Mouse (Mus musculus): ENCODE measurements around the gene Syce1.

Gene Syce1

DNA sequence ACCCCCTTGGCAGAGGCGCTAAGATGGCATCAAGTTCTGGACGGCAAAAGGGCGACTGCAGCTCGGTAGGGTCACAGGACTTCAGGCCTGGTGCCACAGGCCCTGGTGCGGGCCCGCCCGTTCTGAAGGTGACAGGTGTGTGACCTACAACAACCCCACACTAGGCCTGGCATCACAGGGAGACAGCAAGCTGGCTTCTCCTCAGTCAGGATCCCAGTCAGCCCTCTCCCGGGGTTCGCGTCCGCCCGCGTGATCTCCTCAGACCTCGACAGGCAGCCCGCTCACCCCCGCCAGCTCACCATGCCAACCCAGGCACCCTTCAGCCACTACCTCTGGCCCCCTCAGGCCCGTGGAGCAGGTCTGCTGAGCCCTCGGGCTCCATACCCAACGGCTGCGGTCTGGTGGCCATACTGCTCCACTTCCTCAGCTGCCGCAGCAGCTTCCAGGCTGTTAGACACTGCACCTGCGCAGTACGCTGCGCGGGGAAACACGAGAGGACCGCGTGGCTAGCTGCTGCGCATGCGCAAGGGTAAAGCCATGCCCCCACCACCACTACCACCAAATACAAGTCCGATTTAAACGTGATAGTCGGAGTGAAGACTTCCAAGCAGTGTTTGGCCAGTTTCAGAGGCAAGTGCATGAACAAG lies at the start of gene Syce1:
TSS of gene Syce1 (minus strand) at position 447 of the 647 bp plus-strand sequence.
- no peak for DNase-seq

DNA sequence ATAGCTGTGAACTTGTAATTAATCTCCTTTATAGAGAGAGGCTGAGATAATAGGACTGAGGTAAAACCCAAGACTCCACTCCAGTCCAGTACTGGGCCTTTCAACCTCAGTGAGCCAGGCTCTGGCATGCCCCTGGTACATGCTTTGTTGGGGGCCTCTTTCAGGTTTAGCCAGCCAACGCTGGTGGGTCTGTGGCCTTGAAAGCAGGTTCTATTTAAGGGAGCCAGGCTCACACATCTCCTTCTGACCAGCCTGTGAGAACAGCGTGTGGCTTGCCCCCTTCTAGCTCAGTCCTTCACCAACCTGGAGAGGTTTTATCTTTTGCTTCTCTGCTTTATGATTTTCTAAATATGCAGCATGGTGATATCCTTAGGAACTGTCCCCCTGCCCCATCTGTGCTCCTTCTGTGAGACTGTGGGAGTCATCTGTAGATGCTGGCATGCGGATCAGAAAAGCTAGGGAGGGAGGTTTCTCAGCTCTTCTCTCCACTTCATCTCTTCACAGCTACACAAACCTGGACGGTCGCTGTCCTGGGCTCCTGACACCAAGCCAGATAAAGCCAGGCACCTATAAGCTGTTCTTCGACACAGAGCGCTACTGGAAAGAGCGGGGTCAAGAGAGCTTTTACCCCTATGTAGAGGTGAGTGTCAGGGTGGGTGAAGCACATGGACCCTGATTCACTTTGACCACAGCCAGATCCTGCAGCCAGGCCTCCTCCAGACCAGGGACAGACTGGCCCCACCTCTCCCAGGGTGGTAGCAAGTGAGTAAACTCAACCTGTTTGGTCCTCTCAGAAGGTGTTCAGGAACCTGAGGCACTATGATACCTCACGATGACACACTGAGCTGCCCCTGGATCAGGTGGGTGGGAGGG lies 48.8 kb upstream of the Syce1 start:
- no peak for DNase-seq

DNA sequence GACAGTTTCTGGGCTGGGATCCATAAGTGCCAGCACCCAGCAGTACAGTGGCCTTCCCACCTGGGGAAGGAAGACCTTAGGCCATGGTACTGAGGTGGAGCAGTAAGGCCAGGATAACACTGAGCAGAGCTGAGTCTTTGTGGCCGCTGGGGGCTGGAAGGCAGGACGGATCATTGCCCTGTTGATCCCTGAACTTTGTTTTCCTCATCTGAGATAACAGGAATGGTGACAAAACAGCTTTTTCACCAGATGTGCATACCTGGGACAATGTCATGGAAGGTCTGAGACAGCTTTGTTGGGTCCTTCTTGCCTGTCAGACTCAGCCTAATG lies 48.1 kb upstream of the Syce1 start:
- DNase-seq: no peak

DNA sequence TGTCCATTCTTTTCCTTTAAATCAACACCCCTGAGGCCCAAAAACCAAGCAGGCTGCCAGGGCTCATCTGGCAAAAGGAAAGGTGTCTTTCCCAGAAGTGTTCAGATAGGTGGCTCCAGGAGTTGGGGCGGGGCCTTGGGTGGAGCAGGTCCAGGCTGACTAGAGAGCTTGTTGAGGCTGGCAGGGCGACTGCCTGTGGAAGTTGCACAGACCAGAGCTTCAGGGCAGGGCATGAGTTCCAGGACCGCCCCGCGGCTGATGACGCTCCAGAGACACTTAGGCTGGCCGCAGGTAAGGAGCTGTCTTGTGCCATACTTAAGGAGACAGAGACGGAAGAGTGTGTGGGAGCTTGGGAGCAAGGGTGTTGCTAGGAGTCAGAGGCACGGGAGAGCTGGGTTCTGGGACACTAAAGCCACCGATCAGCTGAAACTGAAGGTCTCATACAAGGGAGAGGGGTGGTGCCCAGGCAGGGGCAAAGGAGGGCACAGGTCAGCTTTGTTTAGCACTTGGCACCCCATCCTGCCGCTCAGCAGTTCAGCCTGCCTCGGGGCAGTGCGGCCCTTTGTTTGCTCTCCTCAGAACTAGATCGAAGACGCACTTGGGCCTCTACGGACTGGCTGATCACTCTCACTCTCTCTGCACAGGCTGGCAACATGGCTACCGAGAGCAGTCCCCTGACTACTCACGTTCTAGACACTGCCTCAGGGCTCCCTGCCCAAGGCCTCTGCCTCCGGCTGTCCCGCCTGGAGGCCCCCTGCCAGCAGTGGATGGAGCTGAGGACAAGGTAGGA lies 47.5 kb upstream of the Syce1 start, which contains the start of gene Urah:
TSS of gene Urah (plus strand) at position 51 of the 790 bp plus-strand sequence.
- no peak for DNase-seq

DNA sequence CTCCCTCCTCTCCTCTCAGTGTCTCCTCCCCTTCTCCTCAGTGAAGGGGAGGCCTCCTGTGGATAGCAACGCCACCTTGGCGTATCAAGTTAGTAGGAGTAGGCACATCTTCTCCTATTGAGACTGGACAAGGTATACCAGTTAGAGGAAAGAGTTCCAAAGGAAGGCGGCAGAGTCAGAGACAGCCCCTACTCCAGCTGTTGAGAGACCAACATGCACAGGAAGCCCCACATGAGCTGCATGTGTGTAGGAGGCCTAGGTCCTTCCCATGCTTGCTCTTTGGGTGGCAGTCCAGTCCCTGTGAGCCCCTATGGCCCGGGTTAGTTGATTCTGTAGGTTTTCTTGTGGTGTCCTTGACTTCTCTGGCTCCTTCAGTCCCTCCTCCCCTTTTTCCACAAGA lies 45.7 kb upstream of the Syce1 start:
- DNase-seq: no peak

DNA sequence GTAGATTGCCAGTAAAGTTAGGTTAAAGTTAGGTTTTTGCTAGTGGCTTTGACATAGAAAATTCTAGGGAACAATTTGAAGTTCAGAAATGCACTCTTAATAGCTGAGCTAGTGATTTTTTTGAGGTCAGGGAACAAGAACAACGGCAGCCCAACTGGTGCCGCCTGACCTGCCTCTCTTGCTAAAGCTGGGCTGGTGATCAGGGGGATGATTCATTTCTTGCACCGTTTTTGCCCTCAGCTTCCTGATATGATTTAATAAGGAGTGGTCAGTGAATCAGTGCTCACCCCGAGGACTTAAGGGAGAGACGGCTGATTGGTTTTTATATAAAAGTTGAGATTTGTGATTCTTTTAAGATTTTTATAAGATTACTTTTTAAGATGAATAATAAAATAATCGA lies 43.8 kb upstream of the Syce1 start:
- no peak for DNase-seq

DNA sequence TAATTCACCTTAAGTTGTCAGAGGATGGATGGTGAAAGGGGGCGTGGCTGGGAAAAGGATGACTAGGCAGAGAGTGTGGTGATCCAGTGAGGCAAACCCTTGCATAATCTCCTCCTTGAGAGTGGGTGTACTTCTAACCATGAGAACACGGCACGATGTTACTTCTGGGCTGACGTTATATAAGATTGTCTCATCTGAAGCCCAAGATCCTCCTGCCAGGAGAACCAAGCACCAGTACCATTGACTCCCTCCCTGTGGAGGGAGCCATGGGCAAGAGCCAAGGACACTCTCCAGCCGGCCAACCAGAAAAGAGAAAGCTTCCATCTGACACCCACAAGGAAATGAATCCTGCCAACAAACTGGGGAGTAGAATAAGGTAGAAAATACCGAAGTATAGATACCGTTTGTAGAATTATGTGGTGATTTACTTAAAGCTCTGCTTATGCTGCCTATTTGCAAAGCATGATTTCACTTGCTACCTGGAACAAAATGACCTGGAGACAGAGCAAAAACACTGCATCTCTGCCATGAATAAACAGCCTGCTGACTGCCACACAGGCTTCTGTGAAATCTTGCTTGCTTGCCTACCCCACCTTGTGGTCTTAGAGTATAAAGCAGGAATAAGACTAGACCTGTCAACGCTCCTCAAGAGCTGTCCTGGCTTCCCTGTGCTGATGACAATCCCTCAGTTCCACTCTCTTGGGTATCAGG lies 40.7 kb upstream of the Syce1 start:
- no peak for DNase-seq

DNA sequence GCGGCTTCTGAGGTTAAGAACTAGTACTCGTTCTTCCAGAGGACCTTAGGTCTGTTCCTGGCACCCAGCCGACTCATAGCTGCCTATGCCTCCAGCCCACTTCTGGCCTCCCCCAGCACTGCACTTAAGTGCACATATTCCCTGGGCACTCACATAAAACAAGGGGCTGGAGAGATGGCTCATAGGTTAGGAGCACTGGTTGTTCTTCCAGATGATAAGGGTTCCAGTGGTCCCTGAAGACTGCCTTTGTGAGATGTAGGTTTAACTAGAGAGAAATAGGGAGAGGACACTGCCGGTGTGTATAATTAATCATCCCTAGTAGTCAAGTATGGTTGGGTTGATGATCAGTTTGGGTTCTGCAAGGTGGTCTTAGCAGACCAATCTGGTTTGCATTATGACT lies 35.1 kb upstream of the Syce1 start:
- DNase-seq: no peak

DNA sequence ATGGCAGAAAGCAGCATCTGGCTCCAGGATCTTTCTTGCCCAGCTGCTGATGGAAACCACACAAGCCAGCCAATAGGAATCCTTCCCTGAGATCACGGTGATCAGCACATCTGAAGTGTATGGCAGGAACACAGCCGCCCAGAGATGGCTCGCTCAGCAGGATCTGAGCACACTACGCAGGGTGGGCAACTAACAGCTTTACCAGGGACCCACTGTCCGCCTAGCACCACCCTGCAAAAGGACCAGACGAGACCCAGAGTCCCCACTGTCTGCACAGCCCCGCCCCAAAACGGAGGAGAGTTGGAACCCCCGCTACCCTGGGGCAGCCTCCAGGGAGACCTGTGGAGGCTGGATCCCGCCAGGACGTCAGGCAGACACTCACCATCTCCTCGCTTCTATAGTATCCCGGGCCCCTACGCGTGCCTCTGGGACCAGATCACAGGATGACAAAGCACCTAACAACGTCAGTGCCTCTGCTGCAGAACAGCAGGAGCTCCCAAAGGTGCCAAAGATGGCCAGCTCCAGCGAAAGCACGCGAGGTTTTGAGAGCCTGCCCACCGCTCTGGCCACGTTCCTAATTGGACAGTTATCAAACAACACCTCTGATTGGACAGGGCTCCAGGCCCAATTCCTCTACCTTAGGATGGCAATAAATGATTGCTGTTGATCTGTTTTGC lies 34.1 kb upstream of the Syce1 start, which contains the start of gene Zfp941:
TSS of gene Zfp941 (minus strand) at position 526 of the 677 bp plus-strand sequence.
- DNase-seq: no peak

DNA sequence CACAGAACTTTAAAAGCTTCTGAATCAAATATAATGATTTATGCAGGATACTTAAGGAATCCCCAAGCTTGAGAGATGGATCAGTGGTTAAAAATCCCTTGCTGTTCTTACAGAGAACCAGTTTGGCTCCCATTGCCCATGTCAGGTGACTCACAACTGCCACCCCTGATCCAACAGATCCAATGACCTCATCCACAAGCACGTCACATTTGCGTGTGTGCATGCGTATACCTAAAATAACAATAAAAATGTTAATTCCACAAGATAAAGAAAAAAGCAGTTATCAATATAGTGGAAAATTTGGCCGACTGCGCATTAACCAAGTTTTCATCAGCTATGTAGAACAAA lies 33.6 kb upstream of the Syce1 start:
- DNase-seq: no peak

DNA sequence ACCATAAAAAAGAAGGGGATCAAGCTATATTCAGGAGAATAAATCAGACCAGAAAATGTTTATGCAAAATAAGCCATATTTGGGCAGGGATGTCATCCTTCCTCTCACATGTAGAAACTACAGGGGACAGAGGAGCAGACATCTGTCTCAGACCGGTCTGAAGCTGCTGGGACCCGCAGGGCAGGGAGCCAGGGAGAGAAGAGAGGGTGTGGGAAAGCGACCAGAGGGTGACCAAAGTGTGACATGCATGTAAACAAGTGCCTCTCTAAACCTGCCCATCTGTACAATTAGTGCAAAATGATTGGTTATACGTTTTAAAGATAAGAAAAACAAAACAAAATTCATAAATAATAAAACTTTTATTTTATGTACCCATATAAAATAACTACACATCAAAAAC lies 32.5 kb upstream of the Syce1 start:
- DNase-seq: no peak

DNA sequence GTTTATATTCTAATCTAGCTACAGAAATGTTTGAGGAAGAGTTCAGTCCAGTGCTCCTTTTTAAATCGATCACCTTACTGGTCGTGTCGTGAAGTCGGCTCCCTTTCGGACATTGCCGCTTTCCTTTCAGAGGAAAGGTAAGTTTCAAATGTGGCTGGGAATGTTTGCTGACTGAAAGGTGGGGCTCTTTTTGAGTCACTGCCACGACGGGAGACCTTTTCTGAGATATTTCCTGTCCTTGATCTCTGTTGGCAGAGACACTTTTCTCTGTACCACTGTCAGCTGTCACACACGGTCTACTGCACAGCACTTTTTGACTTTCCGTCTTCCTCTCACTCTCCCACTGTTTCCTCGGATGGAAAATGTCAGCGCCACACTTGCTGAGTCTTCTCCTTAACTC lies 25.2 kb upstream of the Syce1 start:
- no peak for DNase-seq

DNA sequence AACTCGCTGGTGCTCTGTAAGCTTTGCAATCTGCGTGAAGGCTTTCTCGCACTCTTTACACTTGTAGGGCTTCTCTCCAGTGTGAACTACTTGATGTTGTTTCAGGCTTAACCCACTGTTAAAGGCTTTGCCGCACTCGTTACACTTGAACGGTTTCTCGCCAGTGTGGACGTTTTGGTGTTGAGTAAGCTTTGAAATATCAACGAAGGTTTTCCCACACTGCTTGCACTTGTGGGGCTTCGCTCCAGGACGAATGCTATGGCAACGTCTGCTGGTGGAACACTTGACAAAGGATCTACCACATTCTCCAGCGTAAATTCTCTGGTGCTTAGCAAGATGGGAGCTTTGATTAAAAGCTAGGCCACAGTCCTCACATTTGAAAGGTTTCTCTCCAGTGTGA lies 24.1 kb upstream of the Syce1 start:
- no peak for DNase-seq

DNA sequence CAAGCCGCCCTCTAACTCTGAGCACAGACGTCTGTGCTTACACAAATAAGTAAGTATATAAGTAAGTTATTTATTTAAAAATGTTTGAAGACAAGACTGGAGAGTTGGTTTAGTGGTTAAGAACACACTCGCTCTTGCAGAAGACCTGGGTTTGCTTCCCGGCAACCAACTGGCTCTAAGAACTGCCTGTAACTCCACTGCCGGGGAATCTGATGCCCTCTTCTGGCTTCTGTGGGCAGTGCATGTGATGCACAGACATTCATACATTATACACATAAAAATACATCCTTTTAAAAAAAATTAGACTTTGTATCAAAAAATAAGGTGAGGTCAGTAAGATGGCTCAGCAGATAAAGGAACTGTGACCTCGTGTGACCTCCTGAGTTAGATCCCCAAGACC lies 22.8 kb upstream of the Syce1 start:
- DNase-seq: peak; percentile 30

DNA sequence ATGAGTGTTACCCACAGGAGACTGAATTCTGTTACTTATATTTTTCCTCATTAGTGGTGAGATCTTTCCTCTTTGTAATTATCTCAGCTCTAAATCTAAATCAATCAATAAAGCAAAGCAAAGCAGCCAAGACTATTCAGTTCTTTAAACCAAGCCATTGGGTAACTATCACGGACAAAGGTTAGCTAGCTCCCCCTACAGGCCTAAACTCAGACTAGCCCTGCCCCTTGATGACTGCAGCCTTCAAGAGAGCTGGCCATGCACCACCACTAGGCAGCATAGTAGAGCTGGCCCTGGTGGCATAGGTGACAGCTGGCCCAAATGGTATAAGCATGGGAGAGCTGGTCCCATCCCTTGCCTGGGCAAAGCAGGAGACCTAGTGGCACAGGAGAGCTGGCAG lies 18.1 kb upstream of the Syce1 start:
- DNase-seq: peak; percentile 68

DNA sequence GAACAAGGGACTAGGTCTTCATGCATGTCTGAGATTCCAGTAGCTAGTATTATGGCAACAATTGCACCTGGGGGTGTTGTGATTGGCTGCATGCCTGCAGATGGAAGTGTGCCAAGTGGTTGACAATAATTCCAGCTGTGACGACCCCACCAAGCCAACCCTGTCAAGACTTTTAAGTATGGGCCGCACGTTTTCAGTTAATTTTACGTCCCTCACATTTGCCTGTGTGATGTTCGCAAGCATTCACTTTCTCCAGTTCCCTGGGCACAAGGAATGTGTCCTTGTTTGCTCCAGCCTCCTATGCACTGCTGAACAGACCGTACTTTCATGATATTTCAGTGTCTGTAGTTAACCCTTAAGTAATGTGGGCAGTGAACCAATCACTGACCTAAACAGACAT lies 15.0 kb upstream of the Syce1 start:
- no peak for DNase-seq

DNA sequence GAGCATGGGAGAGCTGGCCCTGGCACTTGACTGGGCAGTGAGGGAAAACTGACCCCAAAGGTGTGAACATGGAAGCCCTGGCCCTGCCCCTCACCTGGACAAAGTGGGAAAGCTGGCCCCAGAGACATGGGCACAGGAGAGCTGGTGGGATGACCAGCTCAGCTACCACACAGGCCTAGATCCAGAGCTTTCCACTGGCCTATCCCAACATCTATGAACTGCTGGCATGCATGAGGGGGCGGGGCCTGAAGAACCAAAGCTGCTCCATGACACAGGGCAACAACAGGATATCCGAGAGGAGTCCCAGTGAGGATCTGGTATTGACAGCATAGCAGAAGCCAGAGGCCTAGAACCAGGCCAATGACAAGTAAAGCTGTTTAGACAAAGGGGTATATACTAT lies 10.6 kb upstream of the Syce1 start:
- DNase-seq: no peak

DNA sequence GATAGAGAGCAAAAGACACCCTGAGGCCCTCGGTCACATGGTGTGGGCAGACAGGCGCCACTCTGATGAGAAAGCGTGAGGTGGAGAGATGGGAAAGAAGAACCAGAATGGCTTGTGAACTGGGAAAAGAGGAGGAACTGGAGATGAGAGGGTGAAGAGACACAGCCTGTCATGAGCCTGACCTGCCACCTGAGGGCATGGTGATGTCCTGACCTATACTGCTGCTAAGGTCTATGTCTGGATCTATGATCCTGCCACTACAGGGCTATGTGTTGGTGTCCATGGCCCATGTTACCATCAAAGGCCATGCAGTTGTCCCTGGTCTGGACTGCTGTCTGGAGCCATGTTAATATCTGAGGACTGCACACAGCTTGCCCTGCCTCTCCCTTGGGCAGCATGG lies 10.0 kb upstream of the Syce1 start:
- no peak for DNase-seq

DNA sequence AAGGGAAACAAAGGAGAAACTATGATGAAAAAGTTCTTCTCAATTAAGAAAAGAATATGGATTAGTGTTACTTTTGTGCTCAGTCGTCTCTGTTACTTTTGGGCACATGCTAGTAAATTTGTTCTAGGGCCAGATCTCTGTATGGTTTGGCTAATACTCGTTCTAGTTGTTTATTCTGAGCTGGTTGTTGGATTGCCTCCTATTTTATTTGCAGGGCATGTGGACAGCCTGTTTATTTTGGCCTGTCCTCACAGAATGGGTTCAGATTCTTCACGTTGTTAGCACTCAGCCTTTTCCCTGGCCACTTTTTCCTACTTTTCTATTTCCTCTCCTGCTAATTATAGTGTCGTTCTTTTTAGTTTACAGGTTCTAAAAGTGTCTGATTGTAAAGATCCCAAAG lies 5.9 kb upstream of the Syce1 start:
- no peak for DNase-seq

DNA sequence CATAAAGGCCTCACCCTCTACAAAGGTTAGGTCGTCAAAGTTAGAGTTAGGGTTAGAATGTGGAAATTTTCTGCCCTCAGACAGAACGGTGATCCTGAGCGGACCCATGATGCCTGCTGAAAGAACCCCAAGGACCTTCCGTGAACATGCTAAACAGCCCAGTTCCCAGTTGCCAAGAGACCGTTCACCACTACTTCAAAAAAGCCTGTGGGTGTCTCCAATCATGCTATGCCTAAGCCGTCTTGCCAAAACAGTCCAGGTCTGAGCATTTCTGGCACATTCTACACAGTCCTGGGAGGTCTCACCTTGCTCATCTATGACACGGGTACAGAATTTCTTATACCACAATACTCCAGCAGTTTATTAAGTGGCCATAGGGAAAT lies 392 bp upstream of the Syce1 start:
- no peak for DNase-seq

DNA sequence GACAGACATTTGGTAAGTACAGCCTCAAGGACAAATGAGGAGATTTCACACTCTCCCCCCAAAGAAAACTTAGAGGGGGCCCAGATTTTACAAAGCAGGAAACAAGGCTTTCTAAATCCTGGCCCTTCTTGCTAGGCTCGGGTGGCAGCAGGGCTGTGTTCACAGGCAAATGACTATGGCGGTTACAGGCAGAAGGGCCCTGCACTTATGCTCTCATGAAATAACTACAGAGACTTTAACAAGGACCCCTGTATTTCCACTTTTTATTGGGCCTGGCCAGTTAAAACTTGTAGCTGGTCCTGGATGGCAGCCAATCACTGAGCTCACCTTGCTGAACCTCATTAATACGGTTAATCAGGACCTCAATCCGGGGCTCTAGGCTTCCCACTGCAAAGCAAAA lies 7.1 kb downstream of the Syce1 start:
- DNase-seq: no peak

DNA sequence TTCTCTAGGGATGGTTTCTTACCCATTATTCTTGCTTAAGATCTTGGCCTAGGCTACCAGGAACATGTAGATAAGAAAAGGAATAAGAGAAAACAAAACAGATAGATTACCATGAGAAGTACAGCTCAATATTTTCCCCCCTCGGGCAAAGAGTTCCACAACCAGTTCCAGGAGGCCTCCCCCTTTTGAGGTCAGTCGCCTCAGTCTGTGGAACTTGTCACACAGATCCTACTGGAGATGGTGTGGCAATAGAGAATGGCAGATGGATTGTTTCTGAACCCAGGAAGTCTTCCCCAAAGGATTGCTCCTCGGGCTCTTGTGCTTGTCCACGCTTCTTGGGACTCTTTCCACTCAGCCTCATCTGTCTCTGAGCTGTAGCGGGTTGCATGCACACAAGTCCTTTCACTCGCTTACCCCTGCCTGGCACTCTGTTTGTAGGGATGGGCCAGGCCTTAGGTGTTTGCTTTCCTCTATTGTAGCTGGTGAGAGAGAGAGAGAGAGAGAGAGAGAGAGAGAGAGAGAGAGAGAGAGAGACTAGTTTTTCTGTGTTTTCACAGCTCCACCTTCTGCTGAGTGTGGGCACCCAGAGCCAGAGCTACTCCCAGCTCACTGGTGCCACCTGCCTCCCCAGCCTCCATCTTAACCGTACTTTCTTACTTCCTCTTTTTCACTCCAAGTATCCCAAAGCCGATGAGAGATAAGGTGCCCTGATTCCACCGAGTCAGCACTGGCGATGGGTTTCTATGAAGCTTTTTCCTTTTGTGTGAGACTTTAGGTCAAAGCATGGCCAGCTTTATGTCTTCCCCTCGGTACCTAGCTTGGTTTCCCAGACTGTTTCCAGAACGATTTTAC lies 21.5 kb downstream of the Syce1 start:
- peak; percentile 47 for DNase-seq

Data from thymus, postnatal 4 days (tissue).